Mouse (Mus musculus) limb, embryonic 11.5 days (tissue): ENCODE results near the gene Maml1. TPM values are rescaled to one million over a fixed set of nuclear protein-coding genes. Genes with fewer than 3 reads are reported as not detected.
A peak's percentile ranks its signal among the peaks of the same experiment; 100 is the strongest.

Experiments
- ATAC-seq: fragments of 200-750 bp; cut with Nextera tagmentation; 2 replicates; pipeline ENCODE4 v1.8.0; 2017; ENCODE audit warnings: low read depth; ENCODE audit not compliant: insufficient number of reproducible peaks, low FRiP score, low TSS enrichment
- DNase-seq: peaks from one replicate; pipeline ENCODE4 v3.0.0-alpha.2; 2015; ENCODE audit warnings: low spot score
- H3K27ac ChIP-seq: fragments of 300-500 bp; sonication (generic); replicated peaks from 2 replicates; pipeline ENCODE4 v1.5.1; 2014; ENCODE audit warnings: low read depth, mild to moderate bottlenecking, low read length
- H3K27me3 ChIP-seq: fragments of 300-500 bp; sonication (generic); 2 replicates; pipeline ENCODE4 v1.6.1; 2014; ENCODE audit warnings: mild to moderate bottlenecking, low read length, mixed read lengths; ENCODE audit not compliant: control insufficient read depth, insufficient read depth
- H3K36me3 ChIP-seq: fragments of 300-500 bp; sonication (generic); 2 replicates; pipeline ENCODE4 v1.6.1; 2014; ENCODE audit warnings: mild to moderate bottlenecking, low read length, moderate library complexity, mixed read lengths; ENCODE audit not compliant: control insufficient read depth, insufficient read depth
- H3K4me1 ChIP-seq: fragments of 300-500 bp; sonication (generic); 2 replicates; pipeline ENCODE4 v1.6.1; 2014; ENCODE audit warnings: low read length, mixed read lengths; ENCODE audit not compliant: control insufficient read depth, insufficient read depth
- H3K4me2 ChIP-seq: fragments of 300-500 bp; sonication (generic); 2 replicates; pipeline ENCODE4 v1.6.1; 2014; ENCODE audit warnings: low read depth, mild to moderate bottlenecking, moderate library complexity; ENCODE audit not compliant: severe bottlenecking
- H3K4me3 ChIP-seq: fragments of 300-500 bp; sonication (generic); 2 replicates; pipeline ENCODE4 v1.5.1; 2014; ENCODE audit warnings: low read depth, low read length
- H3K9ac ChIP-seq: fragments of 300-500 bp; sonication (generic); 2 replicates; pipeline ENCODE4 v1.6.1; 2014; ENCODE audit warnings: mild to moderate bottlenecking, low read length
- H3K9me3 ChIP-seq: fragments of 300-500 bp; sonication (generic); 2 replicates; pipeline ENCODE4 v1.6.1; 2016; ENCODE audit warnings: low read length; ENCODE audit not compliant: control insufficient read depth
- WGBS: fragments of 180-500 bp; shearing (Covaris S2); extraction: QIAGEN DNeasy Blood & Tissue Kit; methylation state at CpG from one replicate; pipeline ENCODE4 v1.1.7; 2014; 5-methylcytosine and 5-hydroxymethylcytosine counted together
- polyA plus RNA-seq: library from polyadenylated mRNA; unstranded; fragments of >200 nt; fragmentation: Nextera tagmentation; extraction: Ambion mirVana; gene quantifications from 2 replicates; pipeline ENCODE4 v1.2.1, GENCODE M21; 2014

The Maml1 gene
- polyA plus RNA-seq, 1 experiment from 2014 or later: 14.4 TPM

DNA sequence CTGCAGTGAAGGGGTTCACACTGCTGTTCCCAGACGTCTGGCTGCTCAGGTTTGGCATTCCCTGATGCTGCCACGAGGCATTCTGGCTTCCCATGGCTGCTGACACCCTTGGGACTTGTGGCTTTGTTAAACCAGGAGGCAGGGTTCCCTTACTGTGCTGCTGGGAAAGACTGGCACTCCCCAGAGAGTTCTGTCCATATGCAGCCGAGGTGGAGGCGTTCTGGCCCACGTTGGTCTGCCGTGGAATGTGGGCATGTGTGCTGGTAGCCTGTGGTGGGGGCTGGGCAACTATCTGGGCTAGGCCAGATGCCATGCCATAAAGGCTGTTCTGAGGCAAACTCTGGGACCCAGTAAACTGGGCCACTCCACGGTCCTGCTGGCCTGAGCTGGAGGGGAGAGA lies 33.8 kb downstream of the Maml1 start:
- Histone ChIP-seq H3K4me1 (no peaks in the 10 kb centered on the region), H3K36me3 (peaks cover 31% of the 10 kb centered on the region), H3K27me3 (no peaks in the 10 kb centered on the region), H3K27ac (no peak overlapping the region), H3K4me2 (no peak overlapping the region), H3K4me3 (no peak overlapping the region), H3K9me3 (no peaks in the 10 kb centered on the region), H3K9ac (no peak overlapping the region)
- ATAC-seq (no peak), DNase-seq (no peak)
- WGBS: 94% methylated on average over 7 of the region's 7 CpGs

- Histone ChIP-seq H3K4me2 (no peak overlapping the region), H3K27ac (no peak overlapping the region), H3K9ac (no peak overlapping the region), H3K4me3 (no peak overlapping the region), H3K9me3 (no peaks in the 10 kb centered on the region), H3K4me1 (no peaks in the 10 kb centered on the region), H3K36me3 (peaks cover 21% of the 10 kb centered on the region), H3K27me3 (no peaks in the 10 kb centered on the region)
- WGBS: 90% methylated on average over 7 of the region's 7 CpGs
- ATAC-seq: no peak
- no peak for DNase-seq
Observed at GRCm38 (mm10) chr11:50256615-50257014, 35.5 kb downstream of the Maml1 start.

GRCm38 (mm10) chr11:50254010-50254580 lies 38.0 kb downstream of the Maml1 start:
- peaks cover 9% of the 10 kb centered on the region for H3K36me3 ChIP-seq
- H3K9ac ChIP-seq: no peak overlapping the region
- no peak overlapping the region for H3K4me2 ChIP-seq
- no peak for DNase-seq
- H3K4me1 ChIP-seq: no peaks in the 10 kb centered on the region
- no peaks in the 10 kb centered on the region for H3K27me3 ChIP-seq
- no peak overlapping the region for H3K27ac ChIP-seq
- no peak for ATAC-seq
- WGBS: 87% methylated on average over 12 of the region's 12 CpGs
- no peak overlapping the region for H3K4me3 ChIP-seq
- H3K9me3 ChIP-seq: no peaks in the 10 kb centered on the region

DNA sequence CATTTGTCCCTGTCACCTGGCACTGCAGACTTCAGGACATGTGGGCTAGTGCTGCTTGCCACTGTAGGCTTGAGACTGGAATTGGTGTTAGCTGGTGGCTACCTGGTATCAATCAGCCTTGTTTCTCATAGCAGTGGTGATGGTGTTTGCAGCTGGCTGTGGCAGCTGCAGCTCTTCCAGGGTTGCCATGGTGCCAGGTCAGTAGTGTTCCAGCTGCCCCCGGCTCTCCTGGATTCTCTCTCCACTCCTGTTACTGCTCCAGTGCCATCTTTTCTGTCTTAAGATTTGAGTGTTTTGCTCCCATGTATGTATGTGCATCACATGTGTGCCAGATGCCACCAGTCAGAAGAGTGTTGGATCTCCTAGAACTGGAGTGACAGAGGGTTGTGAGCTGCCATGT lies 38.7 kb downstream of the Maml1 start:
- Histone ChIP-seq H3K27me3 (no peaks in the 10 kb centered on the region), H3K9me3 (no peaks in the 10 kb centered on the region), H3K4me3 (no peak overlapping the region), H3K36me3 (peaks cover 9% of the 10 kb centered on the region), H3K27ac (no peak overlapping the region), H3K9ac (no peak overlapping the region), H3K4me2 (no peak overlapping the region), H3K4me1 (no peaks in the 10 kb centered on the region)
- no peak for DNase-seq
- ATAC-seq: no peak
- WGBS: 59% methylated on average over 1 of the region's 1 CpGs

DNA sequence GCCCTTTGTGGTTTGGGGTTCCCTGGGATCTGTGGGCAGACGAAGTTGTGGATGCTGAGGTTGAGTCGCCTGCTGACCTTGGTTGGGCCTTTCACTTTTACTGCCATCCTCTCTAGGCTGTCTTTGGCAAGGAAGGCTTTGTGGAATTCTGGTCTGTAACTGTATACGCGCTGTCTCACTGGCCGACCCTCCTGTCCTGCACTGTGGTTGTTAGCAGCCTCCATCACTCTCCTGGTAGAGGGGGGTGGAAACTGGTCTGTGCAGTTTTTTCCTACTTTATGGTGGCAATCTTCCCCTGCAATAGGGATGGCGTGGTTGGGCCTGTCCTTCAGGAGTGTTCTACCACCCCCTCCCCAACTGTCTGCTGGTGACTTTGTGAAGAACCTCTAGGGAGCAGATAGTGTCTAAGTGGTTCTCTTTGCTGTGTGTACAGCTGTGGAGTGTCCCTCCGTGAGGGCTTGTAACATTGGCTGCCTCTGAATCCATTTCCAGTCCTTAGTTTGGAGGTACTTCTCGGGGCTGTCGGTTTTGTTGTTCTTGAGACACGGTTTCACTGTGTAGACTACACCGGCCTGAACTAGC lies 39.3 kb downstream of the Maml1 start:
- ATAC-seq: peak; percentile 61; the same call in 1 of the 2 replicates

DNA sequence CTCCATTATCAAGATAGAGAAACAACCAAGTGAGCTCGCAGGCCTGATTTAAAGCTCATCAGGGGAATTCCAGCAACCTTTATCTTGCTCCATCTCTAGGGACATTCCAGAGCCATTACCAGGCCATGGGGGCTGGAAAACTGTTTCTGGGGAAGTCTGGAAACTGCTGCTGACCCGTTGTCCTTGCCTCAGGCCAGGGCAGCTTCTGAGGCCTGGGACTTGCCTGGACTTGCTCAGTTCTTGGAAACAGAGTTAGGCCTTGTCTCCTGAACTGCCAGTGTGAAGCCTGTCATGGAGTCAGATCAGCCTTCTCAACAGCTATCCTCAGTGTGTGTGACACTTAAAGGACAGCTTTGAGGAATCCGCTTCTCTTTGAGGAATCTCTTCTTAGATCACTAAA lies 39.9 kb downstream of the Maml1 start:
- ATAC-seq: no peak
- Histone ChIP-seq H3K27me3 (no peaks in the 10 kb centered on the region), H3K9ac (no peak overlapping the region), H3K4me3 (no peak overlapping the region), H3K9me3 (no peaks in the 10 kb centered on the region), H3K4me1 (no peaks in the 10 kb centered on the region), H3K27ac (0 out of 2 replicates have a peak overlapping the region, but pooled peaks have one; percentile 26), H3K4me2 (no peak overlapping the region), H3K36me3 (peaks cover 6% of the 10 kb centered on the region)
- WGBS: 42% methylated on average over 3 of the region's 3 CpGs
- peak; percentile 33 for DNase-seq

More for the DNA sequence above, 39.3 kb downstream of the Maml1 start:
- no peak overlapping the region for H3K4me2 ChIP-seq
- H3K9ac ChIP-seq: no peak overlapping the region
- H3K9me3 ChIP-seq: no peaks in the 10 kb centered on the region
- H3K36me3 ChIP-seq: peaks cover 5% of the 10 kb centered on the region
- no peaks in the 10 kb centered on the region for H3K4me1 ChIP-seq
- H3K27ac ChIP-seq: no peak overlapping the region
- no peak overlapping the region for H3K4me3 ChIP-seq
- 53% methylated on average over 11 of the region's 11 CpGs for WGBS
- DNase-seq: no peak
- no peaks in the 10 kb centered on the region for H3K27me3 ChIP-seq

DNA sequence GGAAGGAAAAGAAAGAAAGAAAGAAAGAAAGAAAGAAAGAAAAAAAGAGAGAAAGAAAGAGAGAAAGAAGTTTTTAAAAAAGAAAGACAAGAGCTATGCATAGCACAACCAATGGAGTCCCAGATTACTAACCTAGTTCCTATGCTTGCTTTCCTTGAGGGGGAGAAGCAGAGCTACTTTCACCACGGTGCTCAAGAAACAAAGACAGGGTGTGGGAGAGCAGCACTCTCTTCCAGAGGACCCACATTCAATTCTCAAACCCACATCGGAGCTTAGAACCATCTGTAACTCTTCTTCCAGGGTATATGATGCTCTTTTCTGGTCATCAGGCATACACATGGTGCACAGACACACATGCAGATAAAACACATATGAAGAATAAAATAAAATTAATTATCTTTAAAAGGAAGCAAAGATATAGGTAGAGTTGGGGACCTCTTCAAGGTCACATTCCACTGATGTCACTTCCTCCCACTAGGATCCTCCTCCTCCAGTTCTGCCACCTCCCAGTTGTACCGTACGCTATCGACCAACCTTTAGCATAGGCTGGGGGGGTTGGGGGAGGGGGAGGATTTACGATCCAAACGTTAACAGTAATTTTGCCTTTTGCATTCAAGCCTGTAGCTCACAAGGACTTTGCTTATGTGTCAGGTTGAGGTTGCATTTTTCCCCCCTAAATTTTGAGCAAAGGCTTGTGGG lies 43.5 kb downstream of the Maml1 start:
- Histone ChIP-seq H3K9me3 (no peaks in the 10 kb centered on the region), H3K36me3 (0 out of 2 replicates have a peak, but pooled peaks cover 2% of the 10 kb centered on the region), H3K4me2 (no peak overlapping the region), H3K27ac (no peak overlapping the region), H3K4me1 (no peaks in the 10 kb centered on the region), H3K27me3 (no peaks in the 10 kb centered on the region), H3K4me3 (no peak overlapping the region), H3K9ac (no peak overlapping the region)
- WGBS: 75% methylated on average over 7 of the region's 7 CpGs
- DNase-seq: no peak
- ATAC-seq: no peak

DNA sequence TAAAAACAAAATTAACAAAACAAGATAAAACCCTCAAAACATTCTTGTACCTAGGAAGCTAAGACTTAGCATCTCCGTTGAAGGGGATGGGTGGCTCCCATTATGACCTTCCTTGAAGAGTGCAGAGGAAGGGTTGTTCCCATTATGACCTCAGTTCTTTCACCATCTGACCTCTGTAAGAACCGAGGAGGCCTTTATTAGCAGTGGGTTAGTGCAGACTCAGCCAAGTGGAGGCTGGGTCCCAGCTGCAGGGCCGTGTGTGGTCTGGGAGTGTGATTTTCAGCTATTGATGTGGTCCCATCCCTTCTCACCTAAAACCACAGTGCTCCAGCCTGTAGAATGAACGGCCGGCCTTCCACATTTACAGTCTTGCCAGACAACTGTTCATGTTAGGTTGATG lies 46.8 kb downstream of the Maml1 start:
- ATAC-seq (no peak), DNase-seq (no peak)
- Histone ChIP-seq H3K36me3 (0 out of 2 replicates have a peak, but pooled peaks cover 2% of the 10 kb centered on the region), H3K9me3 (no peaks in the 10 kb centered on the region), H3K4me3 (no peak overlapping the region), H3K27me3 (no peaks in the 10 kb centered on the region), H3K27ac (no peak overlapping the region), H3K9ac (no peak overlapping the region), H3K4me1 (no peaks in the 10 kb centered on the region), H3K4me2 (no peak overlapping the region)
- 72% methylated on average over 5 of the region's 5 CpGs for WGBS
